Mouse (Mus musculus) Patski (cell line): ENCODE measurements around the gene Scgb1b2. TPM values are rescaled to one million over a fixed set of nuclear protein-coding genes. Genes with fewer than 3 reads are reported as not detected.

ENCODE experiments used
- ATAC-seq: fragments of 100-300 bp; one replicate; pipeline ENCODE4 v1.8.0; 2021
- CTCF ChIA-PET: fragments of 350-600 bp; sonication (Branson Sonifier 250); formaldehyde crosslinking; loops from one replicate; lab custom pipeline; 2022; ENCODE audit warnings: inconsistent platforms; lab: Charles Lee
- POLR2A ChIA-PET: fragments of 350-600 bp; sonication (Branson Sonifier 250); formaldehyde crosslinking; loops from one replicate; lab custom pipeline; 2022; ENCODE audit warnings: antibody characterized with exemption, inconsistent platforms; lab: Charles Lee
- DNase-seq: peaks from one replicate; pipeline ENCODE4 v3.0.0-alpha.2; 2011; ENCODE audit warnings: low read depth, low spot score
- H3K27me3 ChIP-seq: fragments of 371-371 bp; one replicate; pipeline ENCODE4 v1.5.1; 2021
- CTCF ChIP-seq: fragments of 100-300 bp; IDR thresholded peaks from one replicate; pipeline ENCODE4 v1.5.1; 2021
- in situ Hi-C: fragments of 300-500 bp; cut with MboI; formaldehyde crosslinking; loops from 3 replicates; pipeline ENCODE4 v1.11.1; 2018; ENCODE audit warnings: low pct_unique_long_range_greater_than_20kb, mixed read lengths
- polyA plus RNA-seq: library from polyadenylated mRNA; unstranded; gene quantifications from one replicate; pipeline ENCODE4 v1.2.3, GENCODE M21; 2021

Scgb1b2 gene
- not detected for polyA plus RNA-seq

DNA sequence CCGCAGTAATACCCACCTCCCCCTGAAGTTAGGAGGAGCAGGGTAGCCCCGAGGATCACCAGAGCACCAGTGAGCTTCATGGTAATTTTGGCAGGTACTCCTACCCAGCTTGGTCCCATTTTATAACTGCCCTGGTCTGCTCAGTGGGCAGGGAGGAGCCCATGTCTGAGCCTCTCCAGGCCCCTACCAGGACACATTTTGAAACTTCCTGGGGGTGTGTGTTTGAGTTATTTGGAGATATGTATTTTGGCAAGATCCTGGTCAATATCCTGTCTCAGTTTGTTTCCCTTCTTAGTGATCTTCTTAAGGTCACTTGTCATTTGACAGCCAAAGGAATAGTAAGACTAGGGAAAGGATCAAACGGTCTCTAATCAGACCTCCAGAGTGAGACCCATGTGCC is at the start of gene Scgb1b2:
Gene Scgb1b2, minus strand, starts transcription at position 101 of the 400 bp plus-strand sequence.
- in situ Hi-C loops = no loop called here
- ChIA-PET CTCF (no interaction called here), POLR2A (no interaction called here)
- peaks cover 4% of the 10 kb centered on the region for H3K27me3 ChIP-seq
- ATAC-seq = no peak
- no peak for TF ChIP-seq CTCF
- no peak for DNase-seq

- POLR2A ChIA-PET = no interaction called here
- DNase-seq = no peak
- peaks cover 4% of the 10 kb centered on the region for H3K27me3 ChIP-seq
- TF ChIP-seq CTCF = no peak
- no peak for ATAC-seq
- CTCF ChIA-PET = no interaction called here
- in situ Hi-C loops = no loop called here
Observed at GRCm38 (mm10) chr7:31290208-31290607, 1.4 kb downstream of the Scgb1b2 start, which contains the start of gene Scgb2b2. Gene Scgb2b2, plus strand, starts transcription at chr7:31290508.

Other genes with a start within 250 kb of the Scgb1b2 start
- gene Fxyd5, start 249.3 kb downstream of the Scgb1b2 start, polyA plus RNA-seq = 2.2 TPM
- gene Fxyd7, start 240.4 kb downstream of the Scgb1b2 start, polyA plus RNA-seq = not detected
- not detected for gene Fxyd1, start 234.6 kb downstream of the Scgb1b2 start, polyA plus RNA-seq
- gene Lgi4, start 232.5 kb downstream of the Scgb1b2 start, polyA plus RNA-seq = 0.01 TPM
- not detected for gene Fxyd3, start 215.1 kb downstream of the Scgb1b2 start, polyA plus RNA-seq
- 0.10 TPM for gene Hpn, start 176.5 kb downstream of the Scgb1b2 start, polyA plus RNA-seq
- 8.5 TPM for gene Scn1b, start 164.8 kb downstream of the Scgb1b2 start, polyA plus RNA-seq
- 48.2 TPM for gene Gramd1a, start 135.9 kb downstream of the Scgb1b2 start, polyA plus RNA-seq
- gene Scgb2b2, start 1.3 kb downstream of the Scgb1b2 start, polyA plus RNA-seq = not detected
- not detected for gene Scgb2b3, start 70.3 kb upstream of the Scgb1b2 start, polyA plus RNA-seq
- gene Scgb1b3, start 83.8 kb upstream of the Scgb1b2 start, polyA plus RNA-seq = not detected